Mouse (Mus musculus) liver, embryonic 16.5 days (tissue): ENCODE data around the gene Magi2. TPM values are rescaled to one million over a fixed set of nuclear protein-coding genes. Genes with fewer than 3 reads are reported as not detected.

ENCODE experiments used
- ATAC-seq: fragments of 200-750 bp; cut with Nextera tagmentation; 2 replicates; pipeline ENCODE4 v1.8.0; 2017; ENCODE audit warnings: low read depth, mild to moderate bottlenecking, moderate number of reproducible peaks, moderate library complexity
- H3K27ac ChIP-seq: fragments of 300-500 bp; sonication (generic); 2 replicates; pipeline ENCODE4 v1.5.1; 2014; ENCODE audit warnings: mild to moderate bottlenecking, low read length
- H3K27me3 ChIP-seq: fragments of 300-500 bp; sonication (generic); 2 replicates; pipeline ENCODE4 v1.6.1; 2014; ENCODE audit warnings: low read depth, low read length, mixed read lengths; ENCODE audit not compliant: control insufficient read depth, insufficient read depth
- H3K36me3 ChIP-seq: fragments of 300-500 bp; sonication (generic); 2 replicates; pipeline ENCODE4 v1.6.1; 2014; ENCODE audit warnings: mild to moderate bottlenecking; ENCODE audit not compliant: control insufficient read depth, insufficient read depth
- H3K4me1 ChIP-seq: fragments of 300-500 bp; sonication (generic); 2 replicates; pipeline ENCODE4 v1.6.1; 2014; ENCODE audit warnings: low read depth, low read length, mixed read lengths; ENCODE audit not compliant: control insufficient read depth
- H3K4me2 ChIP-seq: fragments of 300-500 bp; sonication (generic); 2 replicates; pipeline ENCODE4 v1.6.1; 2014; ENCODE audit warnings: low read depth, low read length, mixed read lengths
- H3K4me3 ChIP-seq: fragments of 300-500 bp; sonication (generic); 2 replicates; pipeline ENCODE4 v1.5.1; 2014; ENCODE audit warnings: low read depth, mild to moderate bottlenecking, low read length
- H3K9ac ChIP-seq: fragments of 300-500 bp; sonication (generic); 2 replicates; pipeline ENCODE4 v1.6.1; 2014; ENCODE audit warnings: low read depth, low read length
- H3K9me3 ChIP-seq: fragments of 300-500 bp; sonication (generic); replicated peaks from 2 replicates; pipeline ENCODE4 v1.6.1; 2016; ENCODE audit warnings: low read length; ENCODE audit not compliant: control insufficient read depth
- WGBS: fragments of 180-500 bp; shearing (Covaris S2); extraction: QIAGEN DNeasy Blood & Tissue Kit; methylation state at CpG from one replicate; pipeline ENCODE4 v1.1.7; 2014; ENCODE audit not compliant: insufficient replicate concordance; 5-methylcytosine and 5-hydroxymethylcytosine counted together
- polyA plus RNA-seq: library from polyadenylated mRNA; unstranded; fragments of >200 nt; fragmentation: Nextera tagmentation; extraction: Ambion mirVana; gene quantifications from 2 replicates; pipeline ENCODE4 v1.2.1, GENCODE M21; 2015

Magi2 gene
- polyA plus RNA-seq, 1 experiment from 2014 or later, result 0.34 TPM

GRCm38 (mm10) chr5:19607700-19608099, 380.9 kb downstream of the Magi2 start:
- Histone ChIP-seq H3K9me3 (no peaks in the 10 kb centered on the region), H3K36me3 (no peaks in the 10 kb centered on the region), H3K27ac (no peak overlapping the region), H3K9ac (no peak overlapping the region), H3K4me2 (no peak overlapping the region), H3K27me3 (no peaks in the 10 kb centered on the region), H3K4me3 (no peak overlapping the region), H3K4me1 (no peaks in the 10 kb centered on the region)
- ATAC-seq, result no peak
- WGBS, result 58% methylated on average over 5 of the region's 5 CpGs

GRCm38 (mm10) chr5:19611788-19612187, 385.0 kb downstream of the Magi2 start:
- no peak overlapping the region for H3K27ac ChIP-seq

GRCm38 (mm10) chr5:19621678-19622077, 394.8 kb downstream of the Magi2 start:
- H3K4me1 ChIP-seq, result no peaks in the 10 kb centered on the region

More at GRCm38 (mm10) chr5:19611788-19612187, 385.0 kb downstream of the Magi2 start:
- H3K9me3 ChIP-seq, result no peaks in the 10 kb centered on the region
- ATAC-seq, result no peak
- no peaks in the 10 kb centered on the region for H3K27me3 ChIP-seq
- no peak overlapping the region for H3K4me2 ChIP-seq
- no peaks in the 10 kb centered on the region for H3K36me3 ChIP-seq
- no peak overlapping the region for H3K9ac ChIP-seq
- no peak overlapping the region for H3K4me3 ChIP-seq
- WGBS, result 71% methylated on average over 1 of the region's 1 CpGs
- no peaks in the 10 kb centered on the region for H3K4me1 ChIP-seq

GRCm38 (mm10) chr5:19633976-19634375, 407.1 kb downstream of the Magi2 start:
- Histone ChIP-seq H3K4me3 (no peak overlapping the region), H3K4me2 (no peak overlapping the region), H3K27ac (no peak overlapping the region), H3K36me3 (no peaks in the 10 kb centered on the region), H3K9ac (no peak overlapping the region), H3K4me1 (no peaks in the 10 kb centered on the region), H3K27me3 (no peaks in the 10 kb centered on the region), H3K9me3 (no peaks in the 10 kb centered on the region)
- 64% methylated on average over 1 of the region's 1 CpGs for WGBS
- no peak for ATAC-seq

More at GRCm38 (mm10) chr5:19621678-19622077, 394.8 kb downstream of the Magi2 start:
- Histone ChIP-seq H3K27ac (no peak overlapping the region), H3K36me3 (no peaks in the 10 kb centered on the region), H3K4me3 (no peak overlapping the region), H3K27me3 (no peaks in the 10 kb centered on the region), H3K4me2 (no peak overlapping the region), H3K9me3 (no peaks in the 10 kb centered on the region), H3K9ac (no peak overlapping the region)
- WGBS, result 55% methylated on average over 5 of the region's 5 CpGs
- no peak for ATAC-seq

- Histone ChIP-seq H3K4me2 (no peak overlapping the region), H3K4me3 (no peak overlapping the region), H3K36me3 (no peaks in the 10 kb centered on the region), H3K27ac (no peak overlapping the region), H3K9me3 (no peaks in the 10 kb centered on the region), H3K9ac (no peak overlapping the region), H3K27me3 (no peaks in the 10 kb centered on the region), H3K4me1 (no peaks in the 10 kb centered on the region)
- no peak for ATAC-seq
- WGBS, result 54% methylated on average over 2 of the region's 2 CpGs
These were observed 411.0 kb downstream of the Magi2 start for GRCm38 (mm10) chr5:19637789-19638188.

GRCm38 (mm10) chr5:19655986-19656385, 429.1 kb downstream of the Magi2 start:
- Histone ChIP-seq H3K4me3 (no peak overlapping the region), H3K4me1 (no peaks in the 10 kb centered on the region), H3K27ac (no peak overlapping the region), H3K4me2 (no peak overlapping the region), H3K36me3 (no peaks in the 10 kb centered on the region), H3K9me3 (no peaks in the 10 kb centered on the region), H3K27me3 (no peaks in the 10 kb centered on the region), H3K9ac (no peak overlapping the region)
- ATAC-seq, result no peak
- 21% methylated on average over 1 of the region's 1 CpGs for WGBS

GRCm38 (mm10) chr5:19666416-19666815, 439.6 kb downstream of the Magi2 start:
- Histone ChIP-seq H3K27ac (no peak overlapping the region), H3K4me3 (no peak overlapping the region), H3K9ac (no peak overlapping the region), H3K36me3 (no peaks in the 10 kb centered on the region), H3K9me3 (no peaks in the 10 kb centered on the region), H3K27me3 (no peaks in the 10 kb centered on the region), H3K4me2 (no peak overlapping the region), H3K4me1 (no peaks in the 10 kb centered on the region)
- 49% methylated on average over 5 of the region's 5 CpGs for WGBS
- no peak for ATAC-seq

GRCm38 (mm10) chr5:19717296-19717695, 490.5 kb downstream of the Magi2 start:
- 60% methylated on average over 2 of the region's 2 CpGs for WGBS
- no peak overlapping the region for H3K4me2 ChIP-seq
- no peaks in the 10 kb centered on the region for H3K9me3 ChIP-seq
- no peak overlapping the region for H3K27ac ChIP-seq
- no peak overlapping the region for H3K4me3 ChIP-seq
- H3K27me3 ChIP-seq, result no peaks in the 10 kb centered on the region
- ATAC-seq, result no peak
- no peak overlapping the region for H3K9ac ChIP-seq
- H3K36me3 ChIP-seq, result no peaks in the 10 kb centered on the region
- no peaks in the 10 kb centered on the region for H3K4me1 ChIP-seq

GRCm38 (mm10) chr5:19726277-19726676, 499.4 kb downstream of the Magi2 start:
- Histone ChIP-seq H3K27ac (no peak overlapping the region), H3K4me1 (no peaks in the 10 kb centered on the region), H3K9me3 (no peaks in the 10 kb centered on the region), H3K4me3 (no peak overlapping the region), H3K4me2 (no peak overlapping the region), H3K36me3 (no peaks in the 10 kb centered on the region), H3K9ac (no peak overlapping the region), H3K27me3 (no peaks in the 10 kb centered on the region)
- ATAC-seq, result no peak
